Mouse (Mus musculus) gastrocnemius, postnatal 10 days (tissue): Measurements from ENCODE around the gene Mip. TPM values are rescaled to one million over a fixed set of nuclear protein-coding genes. Genes with fewer than 3 reads are reported as not detected.
"Not testable (repeated sequence)": the region's sequence is repeated elsewhere in the genome, so short reads cannot be mapped to it uniquely, and the experiment has no call there.

ENCODE experiments used
- DNase-seq: peaks from one replicate; pipeline ENCODE4 v3.0.0; 2021; ENCODE audit warnings: mixed read lengths
- total RNA-seq, 2 experiments: library from RNA; stranded (reverse); gene quantifications; 2 replicates each; pipeline ENCODE4 v1.2.3; 2021

Gene Mip
- total RNA-seq, 2 experiments from 2014 or later, result not detected

- no peak for DNase-seq
Measured at GRCm38 (mm10) chr10:128250565-128250964, 24.9 kb downstream of the Mip start.

GRCm38 (mm10) chr10:128253677-128254255 lies 28.1 kb downstream of the Mip start, which contains the start of gene Apon:
Gene Apon (plus strand): TSS chr10:128254096.
- DNase-seq, result no peak

- no peak for DNase-seq
Measured at GRCm38 (mm10) chr10:128255925-128256324, 30.3 kb downstream of the Mip start.

GRCm38 (mm10) chr10:128256328-128256727 lies 30.7 kb downstream of the Mip start:
- no peak for DNase-seq

GRCm38 (mm10) chr10:128258953-128259352 lies 33.3 kb downstream of the Mip start:
- no peak for DNase-seq

GRCm38 (mm10) chr10:128259946-128260345 lies 34.3 kb downstream of the Mip start:
- DNase-seq, result no peak

- not testable (repeated sequence) for DNase-seq
Measured at GRCm38 (mm10) chr10:128260376-128260775, 34.7 kb downstream of the Mip start.

- DNase-seq, result no peak
Measured at GRCm38 (mm10) chr10:128262300-128262699, 36.7 kb downstream of the Mip start.

GRCm38 (mm10) chr10:128263393-128264310 lies 38.0 kb downstream of the Mip start:
- DNase-seq, result no peak

GRCm38 (mm10) chr10:128268371-128268770 lies 42.7 kb downstream of the Mip start, which contains the start of gene Apof:
Gene Apof (plus strand): TSS chr10:128268671.
- no peak for DNase-seq

GRCm38 (mm10) chr10:128269206-128269910 lies 43.7 kb downstream of the Mip start:
- DNase-seq, result no peak

GRCm38 (mm10) chr10:128270287-128270841 lies 44.7 kb downstream of the Mip start, which contains the start of gene Stat2:
Gene Stat2 (plus strand): TSS chr10:128270559.
- peak; percentile 94 for DNase-seq

- DNase-seq, result no peak
Measured at GRCm38 (mm10) chr10:128270866-128271265, 45.2 kb downstream of the Mip start.

GRCm38 (mm10) chr10:128271883-128272282 lies 46.2 kb downstream of the Mip start:
- DNase-seq, result no peak

- DNase-seq, result not testable (repeated sequence)
Measured at GRCm38 (mm10) chr10:128272819-128273439, 47.3 kb downstream of the Mip start.

GRCm38 (mm10) chr10:128275374-128275773 lies 49.7 kb downstream of the Mip start:
- not testable (repeated sequence) for DNase-seq

GRCm38 (mm10) chr10:128278158-128278557 lies 52.5 kb downstream of the Mip start:
- DNase-seq, result no peak

GRCm38 (mm10) chr10:128280943-128281342 lies 55.3 kb downstream of the Mip start:
- DNase-seq, result no peak
